Mouse (Mus musculus) stomach, postnatal 0 days (tissue): ENCODE data around the gene Jmjd6. TPM values are rescaled to one million over a fixed set of nuclear protein-coding genes. Genes with fewer than 3 reads are reported as not detected.
A peak's percentile ranks its signal among the peaks of the same experiment; 100 is the strongest.

Source experiments
- ATAC-seq: fragments of 200-750 bp; cut with Nextera tagmentation; 2 replicates; pipeline ENCODE4 v1.8.0; 2017; ENCODE audit not compliant: low FRiP score, low TSS enrichment
- DNase-seq: peaks from one replicate; pipeline ENCODE4 v3.0.0-alpha.2; 2016; ENCODE audit warnings: low spot score
- H3K27ac ChIP-seq: fragments of 300-500 bp; sonication (generic); replicated peaks from 2 replicates; pipeline ENCODE4 v1.5.1; 2014; ENCODE audit warnings: mild to moderate bottlenecking, control low read depth
- H3K27me3 ChIP-seq: fragments of 300-500 bp; sonication (generic); 2 replicates; pipeline ENCODE4 v1.6.1; 2014; ENCODE audit warnings: low read length; ENCODE audit not compliant: control insufficient read depth, insufficient read depth
- H3K36me3 ChIP-seq: fragments of 300-500 bp; sonication (generic); 2 replicates; pipeline ENCODE4 v1.6.1; 2014; ENCODE audit warnings: low read length, mixed read lengths; ENCODE audit not compliant: control insufficient read depth, insufficient read depth
- H3K4me1 ChIP-seq: fragments of 300-500 bp; sonication (generic); replicated peaks from 2 replicates; pipeline ENCODE4 v1.6.1; 2014; ENCODE audit warnings: antibody characterized with exemption; ENCODE audit not compliant: control insufficient read depth, insufficient read depth
- H3K4me2 ChIP-seq: fragments of 300-500 bp; sonication (generic); replicated peaks from 2 replicates; pipeline ENCODE4 v1.6.1; 2014; ENCODE audit warnings: low read depth, mild to moderate bottlenecking, control low read depth, moderate library complexity
- H3K4me3 ChIP-seq: fragments of 300-500 bp; sonication (generic); 2 replicates; pipeline ENCODE4 v1.5.1; 2014; ENCODE audit warnings: low read depth, low read length, control low read depth
- H3K9ac ChIP-seq: fragments of 300-500 bp; sonication (generic); 2 replicates; pipeline ENCODE4 v1.6.1; 2014; ENCODE audit warnings: mild to moderate bottlenecking, low read length, control low read depth, mixed read lengths
- H3K9me3 ChIP-seq: fragments of 300-500 bp; sonication (generic); 2 replicates; pipeline ENCODE4 v1.6.1; 2016; ENCODE audit warnings: low read length; ENCODE audit not compliant: control insufficient read depth
- CTCF ChIP-seq: IDR thresholded peaks from 2 replicates; pipeline ENCODE4 v1.5.1; 2016; ENCODE audit warnings: antibody characterized with exemption, low read depth, mild to moderate bottlenecking, moderate library complexity
- EP300 ChIP-seq: optimal IDR thresholded peaks from 2 replicates; pipeline ENCODE3; 2016; ENCODE audit warnings: antibody characterized with exemption
- WGBS: fragments of 180-500 bp; shearing (Covaris S2); extraction: QIAGEN DNeasy Blood & Tissue Kit; methylation state at CpG from one replicate; pipeline ENCODE4 v1.1.7; 2014; 5-methylcytosine and 5-hydroxymethylcytosine counted together
- polyA plus RNA-seq: library from polyadenylated mRNA; unstranded; fragments of >200 nt; fragmentation: Nextera tagmentation; extraction: Ambion mirVana; gene quantifications from 2 replicates; pipeline ENCODE4 v1.2.1, GENCODE M21; 2015

The Jmjd6 gene
- polyA plus RNA-seq, 1 experiment from 2014 or later = 31.8 TPM

GRCm38 (mm10) chr11:116869223-116869622 lies 26.0 kb upstream of the Jmjd6 start:
- no peak overlapping the region for H3K9ac ChIP-seq
- H3K9me3 ChIP-seq = no peaks in the 10 kb centered on the region
- TF ChIP-seq EP300 = no peak
- no peak overlapping the region for H3K4me3 ChIP-seq
- 73% methylated on average over 8 of the region's 8 CpGs for WGBS
- ATAC-seq (peak; percentile 43; the same call in 1 of the 2 replicates), DNase-seq (no peak)
- peaks cover 24% of the 10 kb centered on the region for H3K36me3 ChIP-seq
- no peaks in the 10 kb centered on the region for H3K4me1 ChIP-seq
- no peaks in the 10 kb centered on the region for H3K27me3 ChIP-seq
- H3K4me2 ChIP-seq = no peak overlapping the region
- peak overlapping the region; percentile 53; the same call in 1 of the 2 replicates for H3K27ac ChIP-seq

GRCm38 (mm10) chr11:116868129-116868528 lies 24.9 kb upstream of the Jmjd6 start:
- Histone ChIP-seq H3K9ac (no peak overlapping the region), H3K4me1 (no peaks in the 10 kb centered on the region), H3K27me3 (no peaks in the 10 kb centered on the region), H3K4me3 (no peak overlapping the region), H3K36me3 (peaks cover 26% of the 10 kb centered on the region; the same call in 1 of the 2 replicates), H3K4me2 (no peak overlapping the region), H3K27ac (no peak overlapping the region), H3K9me3 (no peaks in the 10 kb centered on the region)
- WGBS = 69% methylated on average over 3 of the region's 3 CpGs
- TF ChIP-seq EP300 = no peak
- TF ChIP-seq CTCF = no peak
- DNase-seq (no peak), ATAC-seq (no peak)

- Histone ChIP-seq H3K4me2 (no peak overlapping the region), H3K27me3 (no peaks in the 10 kb centered on the region), H3K9ac (no peak overlapping the region), H3K36me3 (peaks cover 24% of the 10 kb centered on the region; the same call in 1 of the 2 replicates), H3K9me3 (no peaks in the 10 kb centered on the region), H3K27ac (no peak overlapping the region), H3K4me3 (no peak overlapping the region), H3K4me1 (no peaks in the 10 kb centered on the region)
- TF ChIP-seq CTCF = no peak
- no peak for TF ChIP-seq EP300
- 70% methylated on average over 12 of the region's 12 CpGs for WGBS
- DNase-seq (no peak), ATAC-seq (no peak; the same call in 1 of the 2 replicates)
These were observed 22.8 kb upstream of the Jmjd6 start for GRCm38 (mm10) chr11:116865945-116866585.

GRCm38 (mm10) chr11:116864444-116864843 lies 21.2 kb upstream of the Jmjd6 start:
- Histone ChIP-seq H3K4me2 (no peak overlapping the region), H3K36me3 (peaks cover 26% of the 10 kb centered on the region; the same call in 1 of the 2 replicates), H3K4me1 (no peaks in the 10 kb centered on the region), H3K27ac (no peak overlapping the region), H3K9ac (no peak overlapping the region), H3K4me3 (no peak overlapping the region), H3K9me3 (no peaks in the 10 kb centered on the region), H3K27me3 (no peaks in the 10 kb centered on the region)
- ATAC-seq = no peak
- DNase-seq = no peak
- WGBS = 62% methylated on average over 10 of the region's 10 CpGs
- TF ChIP-seq EP300 = no peak
- TF ChIP-seq CTCF = no peak

GRCm38 (mm10) chr11:116857183-116857850 lies 14.1 kb upstream of the Jmjd6 start:
- no peak for TF ChIP-seq CTCF
- no peak for TF ChIP-seq EP300
- ATAC-seq (no peak), DNase-seq (no peak)
- Histone ChIP-seq H3K27ac (no peak overlapping the region), H3K27me3 (no peaks in the 10 kb centered on the region), H3K36me3 (peaks cover 8% of the 10 kb centered on the region; the same call in 1 of the 2 replicates), H3K4me3 (no peak overlapping the region), H3K9ac (no peak overlapping the region), H3K4me2 (no peak overlapping the region), H3K4me1 (no peaks in the 10 kb centered on the region), H3K9me3 (no peaks in the 10 kb centered on the region)
- WGBS = 65% methylated on average over 12 of the region's 12 CpGs

- peak overlapping the region; percentile 99 for H3K27ac ChIP-seq
- H3K27me3 ChIP-seq = no peaks in the 10 kb centered on the region
- no peaks in the 10 kb centered on the region for H3K9me3 ChIP-seq
- peak overlapping the region; percentile 95 for H3K4me3 ChIP-seq
- peak overlapping the region; percentile 82 for H3K9ac ChIP-seq
- 23% methylated on average over 10 of the region's 10 CpGs for WGBS
- peaks cover 3% of the 10 kb centered on the region; the same call in 1 of the 2 replicates for H3K36me3 ChIP-seq
- no peak for TF ChIP-seq CTCF
- TF ChIP-seq EP300 = no peak
- peaks cover 3% of the 10 kb centered on the region; the same call in 1 of the 2 replicates for H3K4me1 ChIP-seq
- no peak for DNase-seq
- H3K4me2 ChIP-seq = peak overlapping the region; percentile 76
- ATAC-seq = no peak
These were observed 11.0 kb upstream of the Jmjd6 start for GRCm38 (mm10) chr11:116854279-116854678.
